Mouse (Mus musculus) bone marrow macrophage, adult 2 months (primary cell): ENCODE data around the gene Hnrnpul2.

Experiments
- CTCF ChIP-seq: IDR thresholded peaks from 2 replicates; pipeline ENCODE4 v1.5.1; 2012; ENCODE audit warnings: low read depth, mild to moderate bottlenecking, low read length, moderate library complexity
- POLR2A ChIP-seq: IDR thresholded peaks from 2 replicates; pipeline ENCODE4 v1.6.1; 2012; ENCODE audit warnings: mild to moderate bottlenecking, low read depth, low read length, borderline replicate concordance

- TF ChIP-seq POLR2A, result no peak
- TF ChIP-seq CTCF, result no peak
Measured at GRCm38 (mm10) chr19:8870838-8871237, 51.0 kb downstream of the Hnrnpul2 start.
